Mouse (Mus musculus): Measurements from ENCODE around the gene Gabpb2.

DNA sequence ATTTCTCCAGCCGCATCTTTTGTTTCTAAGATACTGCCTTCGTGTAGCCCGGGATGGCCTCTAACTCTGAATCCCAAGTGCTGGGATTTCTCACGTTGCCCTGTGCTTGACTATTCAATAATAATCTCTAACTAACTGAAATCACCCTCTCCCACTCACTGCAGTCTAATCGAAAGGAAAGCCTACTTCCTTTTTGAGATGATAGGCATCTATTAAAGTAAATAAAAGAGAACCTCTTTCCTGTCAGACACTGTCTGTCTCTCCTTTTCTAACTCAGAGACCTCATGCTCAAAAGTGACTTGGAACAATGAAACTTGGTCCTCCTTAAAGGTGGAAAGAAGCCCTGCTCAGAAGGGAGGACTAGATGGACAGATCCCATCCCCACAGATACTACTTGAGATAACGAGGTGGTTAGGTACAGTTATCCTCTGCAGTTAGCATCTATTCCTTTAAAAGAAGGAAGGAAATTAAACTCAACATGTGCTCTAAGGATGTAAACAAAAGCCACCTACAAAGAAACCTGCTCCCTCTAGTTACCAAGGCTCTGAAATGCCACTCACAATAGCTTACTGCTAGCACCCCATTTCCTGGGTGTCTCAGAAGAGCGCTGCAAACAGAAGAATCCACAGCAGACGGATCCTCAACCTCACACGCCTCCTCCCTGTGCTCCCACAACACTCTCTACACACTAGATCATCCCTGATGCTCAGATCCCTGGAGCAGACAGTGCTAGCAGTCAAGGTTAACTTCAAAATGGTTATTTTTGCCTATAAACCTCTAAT, 32.7 kb downstream of the Gabpb2 start:
- TF ChIP-seq TCF12 (IDR thresholded peaks at IDR 0.05; ENCODE audit: insufficient read depth, poor library complexity, severe bottlenecking) = no peak
- no peak for TF ChIP-seq USF1 (IDR thresholded peaks at IDR 0.05; ENCODE audit: low read depth)
- no peak for TF ChIP-seq POLR2AphosphoS2 (IDR thresholded peaks at IDR 0.05; ENCODE audit: insufficient read length, low read depth)
- no peak for TF ChIP-seq POLR2A (IDR thresholded peaks at IDR 0.05; ENCODE audit: insufficient read length, low read depth)
- no peak for TF ChIP-seq REST (IDR thresholded peaks at IDR 0.05; ENCODE audit: insufficient read depth, insufficient read length)
- TF ChIP-seq MAX (IDR thresholded peaks at IDR 0.05; ENCODE audit: low read depth) = no peak
- no peak for TF ChIP-seq TCF3 (IDR thresholded peaks at IDR 0.05; ENCODE audit: insufficient read length, low read depth)
- TF ChIP-seq MYOG (IDR thresholded peaks at IDR 0.05; ENCODE audit: control insufficient read depth in 1 of 3, insufficient read depth in 1 of 3, insufficient read length in 2 of 3, low read depth in 2 of 3) = no peak
- TF ChIP-seq E2F4 (IDR thresholded peaks at IDR 0.05; ENCODE audit: insufficient read depth) = no peak

Data from myocyte (in vitro differentiated cells).